Mouse (Mus musculus): ENCODE measurements around the gene Lrig1.

DNA sequence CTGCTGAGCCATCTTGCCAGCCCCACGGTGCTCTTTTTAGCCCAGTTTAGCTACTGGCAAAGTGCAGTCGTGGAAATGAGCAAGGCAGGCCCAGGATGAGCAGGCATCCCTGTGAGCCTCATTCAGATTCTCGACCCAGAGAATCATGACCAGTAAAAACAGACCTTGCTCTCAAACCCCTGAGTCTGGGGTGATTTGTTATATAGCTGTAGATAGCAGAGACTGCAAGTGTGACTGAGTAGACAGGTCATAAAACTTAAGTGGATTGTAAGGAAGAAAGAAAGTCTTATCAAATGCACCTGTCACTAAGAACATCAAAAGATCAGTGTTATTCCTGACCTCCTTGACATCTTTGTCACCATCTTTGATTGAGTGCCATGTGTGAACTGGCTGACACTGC lies 9.9 kb upstream of the Lrig1 start:
- TF ChIP-seq CTCF (IDR thresholded peaks at IDR 0.05; ENCODE audit: low read depth) (no peak), EP300 (optimal IDR thresholded peaks at IDR 0.05) (no peak)
